Mouse (Mus musculus) MEL (cell line): ENCODE measurements at regions not wholly inside any gene's neighbourhood (a gene's known extent, or its start where the extent isn't known, plus 50 kb on each side); places are given as distances from the start of the nearest gene placed in this dataset.

ENCODE experiments used
- DNase-seq: peaks from one replicate; pipeline ENCODE4 v3.0.0; 2011; ENCODE audit warnings: low read depth, low spot score
- H3K27ac ChIP-seq: 2 replicates; pipeline ENCODE4 v1.5.1; 2012; ENCODE audit warnings: low read depth, mild to moderate bottlenecking, control low read depth, low read length, moderate library complexity; ENCODE audit not compliant: control insufficient read depth
- H3K27me3 ChIP-seq, 2 experiments: fragments of 150-350 bp in 1 of 2; sonication (generic) in 1 of 2; 2 replicates each; pipeline ENCODE4 v1.6.1; 2012; ENCODE audit warnings: low read length in 2 of 2, mild to moderate bottlenecking in 2 of 2, improper control_type of control experiment in 1 of 2, moderate library complexity in 1 of 2; ENCODE audit not compliant: insufficient read depth in 2 of 2, control insufficient read depth in 1 of 2
- H3K36me3 ChIP-seq, 2 experiments: 2 replicates each; pipeline ENCODE4 v1.6.1; 2012 to 2014; ENCODE audit warnings: low read length in 2 of 2, improper control_type of control experiment in 1 of 2, inconsistent platforms in 1 of 2, mild to moderate bottlenecking in 1 of 2; ENCODE audit not compliant: insufficient read depth in 2 of 2, control insufficient read depth in 1 of 2
- H3K4me1 ChIP-seq, 2 experiments: fragments of 150-350 bp in 1 of 2; sonication (generic) in 1 of 2; 2 replicates each; pipeline ENCODE4 v1.6.1; 2012; ENCODE audit warnings: low read length in 2 of 2, improper control_type of control experiment in 1 of 2, mild to moderate bottlenecking in 1 of 2; ENCODE audit not compliant: insufficient read depth in 2 of 2, control insufficient read depth in 1 of 2
- H3K4me3 ChIP-seq, 2 experiments: fragments of 150-350 bp in 1 of 2; sonication (generic) in 1 of 2; 2 replicates each; pipeline ENCODE4 v1.5.1; 2012; ENCODE audit warnings: low read depth in 2 of 2, low read length in 2 of 2, mild to moderate bottlenecking in 2 of 2, moderate library complexity in 2 of 2, control low read depth in 1 of 2, improper control_type of control experiment in 1 of 2; ENCODE audit not compliant: control insufficient read depth in 1 of 2, insufficient read depth in 1 of 2
- H3K79me2 ChIP-seq: 2 replicates; pipeline ENCODE4 v1.6.1; 2012; ENCODE audit warnings: mild to moderate bottlenecking, low read length, moderate library complexity; ENCODE audit not compliant: control insufficient read depth, poor library complexity, insufficient read depth
- H3K9ac ChIP-seq: 2 replicates; pipeline ENCODE4 v1.6.1; 2012; ENCODE audit warnings: low read depth, mild to moderate bottlenecking, control low read depth, low read length, moderate library complexity; ENCODE audit not compliant: control insufficient read depth, poor library complexity, severe bottlenecking
- H3K9me3 ChIP-seq: fragments of 150-350 bp; sonication (generic); replicated peaks from 2 replicates; pipeline ENCODE4 v1.6.1; 2012; ENCODE audit warnings: mild to moderate bottlenecking, low read length, improper control_type of control experiment, moderate library complexity; ENCODE audit not compliant: insufficient read depth
- BHLHE40 ChIP-seq: IDR thresholded peaks from 2 replicates; pipeline ENCODE4 v1.6.1; 2012; ENCODE audit warnings: low read depth, mild to moderate bottlenecking, inconsistent platforms, low read length, improper control_type of control experiment, borderline replicate concordance
- CHD1 ChIP-seq: IDR thresholded peaks from 2 replicates; pipeline ENCODE4 v1.6.1; 2012; ENCODE audit warnings: low read depth, mild to moderate bottlenecking, inconsistent platforms, low read length, improper control_type of control experiment
- CTCF ChIP-seq, 3 experiments: IDR thresholded peaks in 2 of 3; conservative IDR thresholded peaks in 1 of 3; 2 replicates each; pipeline ENCODE4 v1.5.1; 2011 to 2012; ENCODE audit warnings: low read length in 3 of 3, low read depth in 2 of 3, mild to moderate bottlenecking in 2 of 3, improper control_type of control experiment in 1 of 3, inconsistent platforms in 1 of 3, mixed read lengths in 1 of 3, moderate library complexity in 1 of 3; ENCODE audit not compliant: control insufficient read depth in 1 of 3, insufficient read depth in 1 of 3, poor library complexity in 1 of 3, severe bottlenecking in 1 of 3
- ELF1 ChIP-seq: IDR thresholded peaks from 2 replicates; pipeline ENCODE4 v1.6.1; 2014; ENCODE audit warnings: low read depth, mild to moderate bottlenecking, inconsistent platforms, low read length, improper control_type of control experiment, moderate library complexity
- EP300 ChIP-seq, 2 experiments: IDR thresholded peaks; 2 replicates each; pipeline ENCODE4 v1.6.1; 2011; ENCODE audit warnings: improper control_type of control experiment in 2 of 2, low read length in 2 of 2, low read depth in 1 of 2, mild to moderate bottlenecking in 1 of 2
- JUND ChIP-seq: IDR thresholded peaks from 2 replicates; pipeline ENCODE4 v1.6.1; 2011; ENCODE audit warnings: low read depth, mild to moderate bottlenecking, improper control_type of control experiment, low read length
- KAT2A ChIP-seq: conservative IDR thresholded peaks from 2 replicates; pipeline ENCODE4 v1.6.1; 2012; ENCODE audit warnings: low read depth, low read length, improper control_type of control experiment, inconsistent platforms
- MEF2A ChIP-seq: IDR thresholded peaks from 2 replicates; pipeline ENCODE4 v1.6.1; 2014; ENCODE audit warnings: low read depth, mild to moderate bottlenecking, inconsistent platforms, low read length, improper control_type of control experiment; ENCODE audit not compliant: poor library complexity, insufficient replicate concordance, severe bottlenecking; ENCODE audit errors: extremely low read depth
- MYB ChIP-seq: IDR thresholded peaks from 2 replicates; pipeline ENCODE4 v1.6.1; 2011; ENCODE audit warnings: mild to moderate bottlenecking, low read depth, low read length, improper control_type of control experiment
- MYC ChIP-seq: IDR thresholded peaks from 2 replicates; pipeline ENCODE4 v1.6.1; 2011; ENCODE audit warnings: low read depth, mild to moderate bottlenecking, low read length, improper control_type of control experiment, moderate library complexity
- NELFE ChIP-seq: IDR thresholded peaks from 2 replicates; pipeline ENCODE4 v1.6.1; 2011; ENCODE audit warnings: low read depth, low read length, improper control_type of control experiment
- NRF1 ChIP-seq: IDR thresholded peaks from 2 replicates; pipeline ENCODE4 v1.6.1; 2014; ENCODE audit warnings: low read depth, mild to moderate bottlenecking, inconsistent platforms, low read length, improper control_type of control experiment, moderate library complexity; ENCODE audit not compliant: poor library complexity, insufficient read depth, severe bottlenecking
- POLR2A ChIP-seq, 2 experiments: IDR thresholded peaks; 2 replicates each; pipeline ENCODE4 v1.6.1; 2011 to 2012; ENCODE audit warnings: low read length in 2 of 2, mild to moderate bottlenecking in 2 of 2, control low read depth in 1 of 2, improper control_type of control experiment in 1 of 2, low read depth in 1 of 2, moderate library complexity in 1 of 2; ENCODE audit not compliant: control insufficient read depth in 1 of 2, insufficient read depth in 1 of 2, poor library complexity in 1 of 2
- RAD21 ChIP-seq: IDR thresholded peaks from 2 replicates; pipeline ENCODE4 v1.6.1; 2011; ENCODE audit warnings: mild to moderate bottlenecking, low read depth, low read length, improper control_type of control experiment
- SMC3 ChIP-seq: IDR thresholded peaks from 2 replicates; pipeline ENCODE4 v1.6.1; 2011; ENCODE audit warnings: low read depth, low read length, improper control_type of control experiment
- TCF12 ChIP-seq: IDR thresholded peaks from 2 replicates; pipeline ENCODE4 v1.6.1; 2014; ENCODE audit warnings: low read depth, mild to moderate bottlenecking, inconsistent platforms, low read length, improper control_type of control experiment, moderate library complexity
- USF1 ChIP-seq: IDR thresholded peaks from 2 replicates; pipeline ENCODE4 v1.6.1; 2014; ENCODE audit warnings: low read depth, mild to moderate bottlenecking, inconsistent platforms, low read length, improper control_type of control experiment, moderate library complexity
- USF2 ChIP-seq, 2 experiments: IDR thresholded peaks; 2 replicates each; pipeline ENCODE4 v1.6.1; 2011 to 2012; ENCODE audit warnings: improper control_type of control experiment in 2 of 2, low read length in 2 of 2, borderline replicate concordance in 1 of 2, inconsistent platforms in 1 of 2, low read depth in 1 of 2, mild to moderate bottlenecking in 1 of 2; ENCODE audit not compliant: insufficient read depth in 1 of 2
- ZMIZ1 ChIP-seq: IDR thresholded peaks from 2 replicates; pipeline ENCODE4 v1.6.1; 2012; ENCODE audit warnings: low read depth, mild to moderate bottlenecking, inconsistent platforms, low read length, improper control_type of control experiment, moderate library complexity
- ZNF384 ChIP-seq: IDR thresholded peaks from 2 replicates; pipeline ENCODE4 v1.6.1; 2012; ENCODE audit warnings: low read depth, mild to moderate bottlenecking, inconsistent platforms, low read length, improper control_type of control experiment

DNA sequence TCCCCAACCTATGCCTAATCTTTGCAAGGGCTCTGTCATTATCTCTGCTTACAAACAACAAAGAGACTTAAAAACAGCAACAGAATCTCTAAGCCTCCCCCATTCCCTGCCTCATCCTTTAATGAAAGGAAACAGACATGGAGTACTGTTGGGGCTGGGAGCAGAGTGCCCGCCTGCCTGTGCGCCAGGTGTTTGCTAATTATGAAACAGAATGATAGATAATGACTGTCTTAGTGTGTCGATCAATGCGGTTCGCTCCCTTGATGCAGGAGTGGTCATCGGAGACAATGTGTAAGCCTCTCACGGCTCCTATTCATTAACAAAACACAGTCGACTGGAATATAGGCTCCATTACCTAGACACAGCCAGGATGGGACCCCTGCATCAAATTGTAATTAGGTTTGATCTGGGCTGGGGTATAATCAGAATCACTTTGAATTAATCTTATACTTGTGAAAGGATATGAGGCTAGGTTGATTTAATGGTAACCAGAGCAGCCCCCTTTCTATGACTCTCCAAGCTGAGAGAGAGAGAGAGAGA, 77.3 kb upstream of the Hnrnpk start:
- H3K27ac ChIP-seq = peak overlapping the region; percentile 37; the same call in 1 of the 2 replicates
- peaks cover 22 to 55% of the 10 kb centered on the region in 2 experiments for H3K4me1 ChIP-seq
- H3K36me3 ChIP-seq = peaks cover 0 to 51% of the 10 kb centered on the region in 2 experiments; a peak in 2 of 4 replicates
- no peaks in the 10 kb centered on the region for H3K27me3 ChIP-seq
- DNase-seq = peak; percentile 8
- H3K9me3 ChIP-seq = no peaks in the 10 kb centered on the region
- no peak overlapping the region; a peak in 1 of 4 replicates for H3K4me3 ChIP-seq
- TF ChIP-seq SMC3 = no peak
- TF ChIP-seq TCF12 = no peak
- no peak for TF ChIP-seq BHLHE40
- TF ChIP-seq JUND = no peak
- TF ChIP-seq ELF1 = no peak
- no peak for TF ChIP-seq NELFE
- TF ChIP-seq ZNF384 = no peak
- TF ChIP-seq CTCF (IDR thresholded peaks at IDR 0.05 in 2 of 3, conservative IDR thresholded peaks at IDR 0.05 in 1 of 3; ENCODE audit: control insufficient read depth in 1 of 3, insufficient read depth in 1 of 3, low read depth in 2 of 3, low read length in 3 of 3, poor library complexity in 1 of 3, severe bottlenecking in 1 of 3) = no peak
- no peak for TF ChIP-seq MYC
- no peak for TF ChIP-seq POLR2A (IDR thresholded peaks at IDR 0.05; ENCODE audit: control insufficient read depth in 1 of 2, insufficient read depth in 1 of 2, low read depth in 1 of 2, low read length in 2 of 2, poor library complexity in 1 of 2)
- no peak for TF ChIP-seq RAD21
- no peak for TF ChIP-seq MYB
- no peaks in the 10 kb centered on the region for H3K79me2 ChIP-seq
- H3K9ac ChIP-seq = no peak overlapping the region

- Histone ChIP-seq H3K27ac (no peak overlapping the region), H3K79me2 (no peaks in the 10 kb centered on the region), H3K9ac (no peak overlapping the region), H3K9me3 (no peaks in the 10 kb centered on the region), H3K27me3 (no peaks in the 10 kb centered on the region), H3K36me3 (peaks cover 0 to 51% of the 10 kb centered on the region in 2 experiments; a peak in 2 of 4 replicates), H3K4me3 (no peak overlapping the region), H3K4me1 (peaks cover 22 to 58% of the 10 kb centered on the region in 2 experiments)
- no peak for DNase-seq
- TF ChIP-seq CHD1 (no peak), MEF2A (no peak), EP300 (IDR thresholded peaks at IDR 0.05; ENCODE audit: low read depth in 1 of 2, low read length in 2 of 2) (no peak), TCF12 (no peak), NRF1 (no peak), USF2 (IDR thresholded peaks at IDR 0.05; ENCODE audit: borderline replicate concordance in 1 of 2, insufficient read depth in 1 of 2, low read depth in 1 of 2, low read length in 2 of 2) (no peak), ZMIZ1 (no peak), KAT2A (no peak), USF1 (no peak), SMC3 (no peak), BHLHE40 (no peak), CTCF (IDR thresholded peaks at IDR 0.05 in 2 of 3, conservative IDR thresholded peaks at IDR 0.05 in 1 of 3; ENCODE audit: control insufficient read depth in 1 of 3, insufficient read depth in 1 of 3, low read depth in 2 of 3, low read length in 3 of 3, poor library complexity in 1 of 3, severe bottlenecking in 1 of 3) (no peak)
These were observed 75.3 kb upstream of the Hnrnpk start for GRCm38 (mm10) chr13:58478438-58478837.
